7 mouse cellular contexts compared by ENCODE assay signal in the genomic region with DNA sequence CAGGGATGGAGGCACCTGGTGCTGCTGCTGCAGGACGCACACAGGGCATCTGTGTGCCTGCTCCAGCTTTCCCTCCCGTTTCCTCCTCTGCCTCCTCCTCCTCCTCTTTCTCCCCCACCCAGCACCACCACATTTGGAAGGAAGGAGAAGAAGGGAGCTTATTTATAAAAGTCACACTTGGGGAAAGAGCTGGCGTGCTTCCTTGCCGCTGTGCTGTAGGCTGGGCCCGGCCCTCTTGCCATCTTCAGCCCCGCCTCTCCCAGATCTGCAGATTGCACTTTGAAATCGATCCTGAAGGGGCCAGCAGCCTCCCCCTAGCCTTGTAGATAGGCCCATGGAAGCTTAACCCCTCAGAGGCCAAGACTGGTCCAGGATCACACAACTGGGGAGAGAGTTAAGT. TPM values are rescaled to one million over a fixed set of nuclear protein-coding genes. Genes with fewer than 3 reads are reported as not detected.
DNase-seq lines count a peak whose midpoint lies in the region; ATAC-seq and TF ChIP-seq lines count a peak whose summit lies in the region.

No protein-coding gene starts in this region.

- H3K4me3 ChIP-seq in layer of hippocampus, adult 2 months: no peak overlapping the region
- no peak overlapping the region for H3K4me3 ChIP-seq in embryonic facial prominence, embryonic 12.5 days
- no peak overlapping the region for H3K4me3 ChIP-seq in hindbrain, postnatal 0 days (ENCODE audit: low read length)
- no peak overlapping the region for H3K4me3 ChIP-seq in neural tube, embryonic 15.5 days (replicated peaks)

- H3K9ac ChIP-seq in embryonic facial prominence, embryonic 12.5 days: 0 out of 2 replicates have a peak overlapping the region, but pooled peaks have one; percentile 39
- H3K9ac ChIP-seq in hindbrain, postnatal 0 days (replicated peaks; ENCODE audit: low read length): no peak overlapping the region
- H3K9ac ChIP-seq in neural tube, embryonic 15.5 days (replicated peaks): no peak overlapping the region

- H3K9me3 ChIP-seq in embryonic facial prominence, embryonic 12.5 days: no peaks in the 10 kb centered on the region
- no peaks in the 10 kb centered on the region for H3K9me3 ChIP-seq in hindbrain, postnatal 0 days (ENCODE audit: low read length)
- no peaks in the 10 kb centered on the region for H3K9me3 ChIP-seq in neural tube, embryonic 15.5 days (replicated peaks)

- ATAC-seq in embryonic facial prominence, embryonic 12.5 days (ENCODE audit: insufficient number of reproducible peaks, insufficient read depth, low FRiP score, low TSS enrichment): no peak
- ATAC-seq in hindbrain, postnatal 0 days: no peak
- no peak for ATAC-seq in neural tube, embryonic 15.5 days (ENCODE audit: low FRiP score)

- H3K27ac ChIP-seq in layer of hippocampus, adult 2 months: no peak overlapping the region; the same call in 1 of the 2 replicates
- no peak overlapping the region for H3K27ac ChIP-seq in embryonic facial prominence, embryonic 12.5 days
- no peak overlapping the region for H3K27ac ChIP-seq in hindbrain, postnatal 0 days
- H3K27ac ChIP-seq in neural tube, embryonic 15.5 days (replicated peaks): no peak overlapping the region

- no peaks in the 10 kb centered on the region for H3K36me3 ChIP-seq in embryonic facial prominence, embryonic 12.5 days
- H3K36me3 ChIP-seq in hindbrain, postnatal 0 days (ENCODE audit: insufficient read depth, low read length): no peaks in the 10 kb centered on the region
- no peaks in the 10 kb centered on the region for H3K36me3 ChIP-seq in neural tube, embryonic 15.5 days

- TF ChIP-seq CTCF in layer of hippocampus, adult 2 months (conservative IDR thresholded peaks at IDR 0.05): peak; percentile 37
- TF ChIP-seq CTCF in hindbrain, postnatal 0 days (IDR thresholded peaks at IDR 0.05; ENCODE audit: low read depth): no peak

- 3% methylated on average over 5 of the region's 7 CpGs for WGBS in embryonic facial prominence, embryonic 12.5 days
- 19% methylated on average over 7 of the region's 7 CpGs for WGBS in hindbrain, postnatal 0 days
- 19% methylated on average over 7 of the region's 7 CpGs for WGBS in neural tube, embryonic 15.5 days

- no peaks in the 10 kb centered on the region for H3K27me3 ChIP-seq in embryonic facial prominence, embryonic 12.5 days
- no peaks in the 10 kb centered on the region for H3K27me3 ChIP-seq in hindbrain, postnatal 0 days (ENCODE audit: insufficient read depth, low read length)
- H3K27me3 ChIP-seq in neural tube, embryonic 15.5 days (replicated peaks): no peaks in the 10 kb centered on the region

- DNase-seq in layer of hippocampus, adult 2 months (ENCODE audit: low spot score in 2 of 2): no peak
- DNase-seq in layer of hippocampus, postnatal 25 days (ENCODE audit: extremely low spot score in 1 of 2, low spot score in 1 of 2): no peak
- DNase-seq in hindbrain, postnatal 0 days (ENCODE audit: low spot score): no peak
- DNase-seq in cerebellum, postnatal 36 days: no peak
- DNase-seq in layer of hippocampus, adult 18-20 months (ENCODE audit: low spot score in 2 of 2): no peak

- peaks cover 38% of the 10 kb centered on the region for H3K4me1 ChIP-seq in embryonic facial prominence, embryonic 12.5 days
- peaks cover 22% of the 10 kb centered on the region for H3K4me1 ChIP-seq in hindbrain, postnatal 0 days (ENCODE audit: insufficient read depth, low read length)
- peaks cover 47% of the 10 kb centered on the region for H3K4me1 ChIP-seq in neural tube, embryonic 15.5 days

- H3K4me2 ChIP-seq in embryonic facial prominence, embryonic 12.5 days (replicated peaks): peak overlapping the region; percentile 98
- peak overlapping the region; percentile 27; the same call in 1 of the 2 replicates for H3K4me2 ChIP-seq in hindbrain, postnatal 0 days (ENCODE audit: low read depth, low read length)
- peak overlapping the region; percentile 91 for H3K4me2 ChIP-seq in neural tube, embryonic 15.5 days

RNA-seq across cellular contexts. Expression of gene Stx1a, which starts 2.6 kb away (rescaled TPM):
- 10 to 100 TPM; 92.3 to 97.6 TPM for total RNA-seq in layer of hippocampus, adult 2 months (2021)
- total RNA-seq in layer of hippocampus, postnatal 25 days (2021): 100 to 1,000 TPM; 113 to 115 TPM
- 20.4 and 20.7 TPM in 2 replicates for polyA plus RNA-seq in embryonic facial prominence, embryonic 12.5 days (2016; fragmentation: Nextera tagmentation; extraction: Ambion mirVana)
- total RNA-seq in hindbrain, postnatal 0 days (2014; rRNA removed): 141 and 149 TPM in 2 replicates
- 118 and 126 TPM in 2 replicates for polyA plus RNA-seq in hindbrain, postnatal 0 days (2015; fragmentation: Nextera tagmentation; extraction: Ambion mirVana)
- 118 and 141 TPM in 2 replicates for polyA plus RNA-seq in neural tube, embryonic 15.5 days (2015; fragmentation: Nextera tagmentation; extraction: Ambion mirVana)
- total RNA-seq in layer of hippocampus, adult 18-20 months (2021): 10 to 100 TPM; 91.5 to 97.8 TPM

RNA-seq across cellular contexts. Expression of gene Abhd11, which starts 16.9 kb away (rescaled TPM):
- 10 to 100 TPM; 30.0 to 32.7 TPM for total RNA-seq in layer of hippocampus, adult 2 months (2021)
- 10 to 100 TPM; 32.0 to 33.4 TPM for total RNA-seq in layer of hippocampus, postnatal 25 days (2021)
- polyA plus RNA-seq in embryonic facial prominence, embryonic 12.5 days (2016; fragmentation: Nextera tagmentation; extraction: Ambion mirVana): 49.8 and 51.9 TPM in 2 replicates
- 60.7 and 72.4 TPM in 2 replicates for total RNA-seq in hindbrain, postnatal 0 days (2014; rRNA removed)
- polyA plus RNA-seq in hindbrain, postnatal 0 days (2015; fragmentation: Nextera tagmentation; extraction: Ambion mirVana): 81.7 and 83.7 TPM in 2 replicates
- 73.0 and 77.0 TPM in 2 replicates for polyA plus RNA-seq in neural tube, embryonic 15.5 days (2015; fragmentation: Nextera tagmentation; extraction: Ambion mirVana)
- 10 to 100 TPM; 27.8 to 29.5 TPM for total RNA-seq in layer of hippocampus, adult 18-20 months (2021)

RNA-seq across cellular contexts. Expression of gene Dnajc30, which starts 38.1 kb away (rescaled TPM):
- total RNA-seq in layer of hippocampus, adult 2 months (2021): 10 to 100 TPM; 39.1 to 43.1 TPM
- 10 to 100 TPM; 43.7 TPM for total RNA-seq in layer of hippocampus, postnatal 25 days (2021)
- polyA plus RNA-seq in embryonic facial prominence, embryonic 12.5 days (2016; fragmentation: Nextera tagmentation; extraction: Ambion mirVana): 31.9 and 34.2 TPM in 2 replicates
- total RNA-seq in hindbrain, postnatal 0 days (2014; rRNA removed): 14.7 and 19.6 TPM in 2 replicates
- 43.4 and 45.3 TPM in 2 replicates for polyA plus RNA-seq in hindbrain, postnatal 0 days (2015; fragmentation: Nextera tagmentation; extraction: Ambion mirVana)
- polyA plus RNA-seq in neural tube, embryonic 15.5 days (2015; fragmentation: Nextera tagmentation; extraction: Ambion mirVana): 40.6 and 44.5 TPM in 2 replicates
- total RNA-seq in layer of hippocampus, adult 18-20 months (2021): 10 to 100 TPM; 40.1 to 43.4 TPM

RNA-seq across cellular contexts. Expression of gene Bud23, which starts 38.9 kb away (rescaled TPM):
- 10 to 100 TPM; 49.9 to 53.4 TPM for total RNA-seq in layer of hippocampus, adult 2 months (2021)
- 10 to 100 TPM; 48.7 to 51.6 TPM for total RNA-seq in layer of hippocampus, postnatal 25 days (2021)
- 145 and 154 TPM in 2 replicates for polyA plus RNA-seq in embryonic facial prominence, embryonic 12.5 days (2016; fragmentation: Nextera tagmentation; extraction: Ambion mirVana)
- total RNA-seq in hindbrain, postnatal 0 days (2014; rRNA removed): 44.8 and 52.2 TPM in 2 replicates
- polyA plus RNA-seq in hindbrain, postnatal 0 days (2015; fragmentation: Nextera tagmentation; extraction: Ambion mirVana): 64.5 TPM in 2 replicates
- 75.0 and 87.9 TPM in 2 replicates for polyA plus RNA-seq in neural tube, embryonic 15.5 days (2015; fragmentation: Nextera tagmentation; extraction: Ambion mirVana)
- total RNA-seq in layer of hippocampus, adult 18-20 months (2021): 10 to 100 TPM; 49.0 to 57.9 TPM

RNA-seq across cellular contexts. Expression of gene Cldn3, which starts 39.9 kb away (rescaled TPM):
- total RNA-seq in layer of hippocampus, adult 2 months (2021): under 1 TPM in 1 of 2 experiments, not detected in 1; 0.37 TPM
- total RNA-seq in layer of hippocampus, postnatal 25 days (2021): 1 to 10 TPM in 1 of 2 experiments, under 1 TPM in 1; 0.59 to 1.2 TPM
- polyA plus RNA-seq in embryonic facial prominence, embryonic 12.5 days (2016; fragmentation: Nextera tagmentation; extraction: Ambion mirVana): 14.8 and 20.5 TPM in 2 replicates
- total RNA-seq in hindbrain, postnatal 0 days (2014; rRNA removed): 3.6 and 10.5 TPM in 2 replicates
- 4.7 and 5.9 TPM in 2 replicates for polyA plus RNA-seq in hindbrain, postnatal 0 days (2015; fragmentation: Nextera tagmentation; extraction: Ambion mirVana)
- 0.96 and 16.8 TPM in 2 replicates for polyA plus RNA-seq in neural tube, embryonic 15.5 days (2015; fragmentation: Nextera tagmentation; extraction: Ambion mirVana)
- 1 to 10 TPM in 1 of 2 experiments, under 1 TPM in 1; 0.43 to 1.6 TPM for total RNA-seq in layer of hippocampus, adult 18-20 months (2021)

Comparison
In these comparisons a context has a peak if more than half of its experiments do, and no peak if none do; other contexts are left out.
1. H3K4me2 ChIP-seq: peak in every context shown above with its lines; median percentile 98 in embryonic facial prominence, embryonic 12.5 days; 91 in neural tube, embryonic 15.5 days; 27 in hindbrain, postnatal 0 days.